Mouse (Mus musculus): ENCODE measurements at regions not wholly inside any gene's neighbourhood (a gene's known extent, or its start where the extent isn't known, plus 50 kb on each side); places are given as distances from the start of the nearest gene placed in this dataset.

DNA sequence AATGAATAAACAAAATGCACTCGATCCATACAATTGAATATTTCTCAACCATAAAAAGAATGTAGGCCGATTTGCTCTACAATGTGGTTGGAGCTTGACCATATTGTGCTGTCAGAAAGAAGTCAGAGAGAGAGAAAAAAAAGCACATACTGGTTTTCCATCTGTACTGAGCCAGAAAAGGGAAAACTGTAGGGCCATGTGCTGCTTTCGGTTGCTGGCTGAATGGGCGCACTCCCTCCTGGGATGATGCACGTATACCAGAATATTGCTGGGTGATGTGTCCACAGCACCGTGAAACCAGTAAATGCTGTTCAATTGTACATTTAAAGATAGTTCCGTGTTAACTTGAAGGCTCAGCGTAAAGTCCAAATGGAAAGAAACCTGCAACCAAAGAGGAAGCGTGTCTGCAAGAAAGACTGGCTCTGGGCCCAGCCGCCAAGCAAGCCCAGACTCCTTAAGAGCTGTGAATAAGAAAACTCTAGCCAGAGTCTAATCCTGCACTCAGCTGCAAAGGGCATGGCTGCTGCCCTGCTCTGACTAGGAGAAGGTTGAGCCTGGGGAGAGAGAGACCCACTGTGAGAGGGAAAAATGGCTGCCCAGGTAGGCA is 355.2 kb upstream of the Kcnab2 start:
- no peak for TF ChIP-seq CTCF (IDR thresholded peaks at IDR 0.05; ENCODE audit: low read depth)
- TF ChIP-seq EP300 (IDR thresholded peaks at IDR 0.05; ENCODE audit: low read depth) = no peak

Measured in heart, postnatal 0 days (tissue).